Mouse (Mus musculus) forebrain, embryonic 11.5 days (tissue): ENCODE data around the gene Nkx1-2. TPM values are rescaled to one million over a fixed set of nuclear protein-coding genes. Genes with fewer than 3 reads are reported as not detected.
A peak's percentile ranks its signal among the peaks of the same experiment; 100 is the strongest.

Source experiments
- ATAC-seq: fragments of 200-750 bp; cut with Nextera tagmentation; replicated peaks from 2 replicates; pipeline ENCODE4 v1.8.0; 2017; ENCODE audit warnings: moderate TSS enrichment; ENCODE audit not compliant: low FRiP score
- DNase-seq: peaks from one replicate; pipeline ENCODE4 v3.0.0-alpha.2; 2017; ENCODE audit warnings: low spot score
- H3K27ac ChIP-seq: fragments of 300-500 bp; sonication (generic); 2 replicates; pipeline ENCODE4 v1.5.1; 2014; ENCODE audit warnings: low read depth, low read length
- H3K27me3 ChIP-seq: fragments of 300-500 bp; sonication (generic); 2 replicates; pipeline ENCODE4 v1.6.1; 2014; ENCODE audit warnings: mild to moderate bottlenecking, low read length, mixed read lengths; ENCODE audit not compliant: control insufficient read depth, insufficient read depth
- H3K36me3 ChIP-seq: fragments of 300-500 bp; sonication (generic); 2 replicates; pipeline ENCODE4 v1.6.1; 2014; ENCODE audit warnings: mild to moderate bottlenecking, low read length, moderate library complexity, mixed read lengths; ENCODE audit not compliant: control insufficient read depth, insufficient read depth
- H3K4me1 ChIP-seq: fragments of 300-500 bp; sonication (generic); replicated peaks from 2 replicates; pipeline ENCODE4 v1.6.1; 2014; ENCODE audit warnings: low read length, mixed read lengths; ENCODE audit not compliant: control insufficient read depth, insufficient read depth
- H3K4me2 ChIP-seq: fragments of 300-500 bp; sonication (generic); 2 replicates; pipeline ENCODE4 v1.6.1; 2014; ENCODE audit warnings: low read depth, mild to moderate bottlenecking, low read length, moderate library complexity, mixed read lengths; ENCODE audit not compliant: severe bottlenecking
- H3K4me3 ChIP-seq: fragments of 300-500 bp; sonication (generic); 2 replicates; pipeline ENCODE4 v1.5.1; 2014; ENCODE audit warnings: low read depth, low read length
- H3K9ac ChIP-seq: fragments of 300-500 bp; sonication (generic); 2 replicates; pipeline ENCODE4 v1.6.1; 2014; ENCODE audit warnings: low read length
- H3K9me3 ChIP-seq: fragments of 300-500 bp; sonication (generic); 2 replicates; pipeline ENCODE4 v1.6.1; 2016; ENCODE audit warnings: low read length, mixed read lengths; ENCODE audit not compliant: control insufficient read depth
- WGBS: fragments of 180-500 bp; shearing (Covaris S2); extraction: QIAGEN DNeasy Blood & Tissue Kit; methylation state at CpG from one replicate; pipeline ENCODE4 v1.1.7; 2014; 5-methylcytosine and 5-hydroxymethylcytosine counted together
- polyA plus RNA-seq: library from polyadenylated mRNA; unstranded; fragments of >200 nt; fragmentation: Nextera tagmentation; extraction: Ambion mirVana; gene quantifications from 2 replicates; pipeline ENCODE4 v1.2.1, GENCODE M21; 2014

Gene Nkx1-2
- polyA plus RNA-seq, result 0.36 TPM in 1 of 2 replicates, not detected in the other

GRCm38 (mm10) chr7:132599071-132599975, at the start of gene Nkx1-2:
Gene Nkx1-2 (minus strand): TSS chr7:132599637.
- no peaks in the 10 kb centered on the region for H3K36me3 ChIP-seq
- H3K27ac ChIP-seq, result no peak within 1 kb of the TSS
- H3K9ac ChIP-seq, result no peak within 1 kb of the TSS
- peaks cover 80% of the 10 kb centered on the region for H3K27me3 ChIP-seq
- peak within 1 kb of the TSS; percentile 73 for H3K4me2 ChIP-seq
- DNase-seq, result peak; percentile 71
- ATAC-seq, result no peak; the same call in 1 of the 2 replicates
- no peaks in the 10 kb centered on the region for H3K9me3 ChIP-seq
- peaks cover 9% of the 10 kb centered on the region; the same call in 1 of the 2 replicates for H3K4me1 ChIP-seq
- H3K4me3 ChIP-seq, result peak within 1 kb of the TSS; percentile 33
- WGBS, result under 1% methylated on average over 50 of the region's 52 CpGs

- WGBS, result 92% methylated on average over 1 of the region's 1 CpGs
Measured at GRCm38 (mm10) chr7:132646514-132646913, 47.1 kb upstream of the Nkx1-2 start.

GRCm38 (mm10) chr7:132644605-132645279, 45.3 kb upstream of the Nkx1-2 start:
- H3K9me3 ChIP-seq, result no peaks in the 10 kb centered on the region
- H3K4me2 ChIP-seq, result no peak overlapping the region
- WGBS, result 86% methylated on average over 11 of the region's 11 CpGs
- no peak overlapping the region for H3K27ac ChIP-seq
- H3K4me1 ChIP-seq, result no peaks in the 10 kb centered on the region
- ATAC-seq (no peak), DNase-seq (no peak)
- H3K9ac ChIP-seq, result no peak overlapping the region
- no peak overlapping the region for H3K4me3 ChIP-seq
- no peaks in the 10 kb centered on the region for H3K27me3 ChIP-seq
- no peaks in the 10 kb centered on the region for H3K36me3 ChIP-seq

More at GRCm38 (mm10) chr7:132646514-132646913, 47.1 kb upstream of the Nkx1-2 start:
- no peak overlapping the region for H3K4me3 ChIP-seq
- H3K36me3 ChIP-seq, result no peaks in the 10 kb centered on the region
- ATAC-seq (no peak), DNase-seq (no peak)
- H3K4me1 ChIP-seq, result no peaks in the 10 kb centered on the region
- H3K9ac ChIP-seq, result no peak overlapping the region
- no peak overlapping the region for H3K27ac ChIP-seq
- H3K4me2 ChIP-seq, result no peak overlapping the region
- no peaks in the 10 kb centered on the region for H3K27me3 ChIP-seq
- no peaks in the 10 kb centered on the region for H3K9me3 ChIP-seq

- DNase-seq (no peak), ATAC-seq (no peak)
- no peak overlapping the region for H3K4me2 ChIP-seq
- H3K9me3 ChIP-seq, result no peaks in the 10 kb centered on the region
- no peaks in the 10 kb centered on the region for H3K36me3 ChIP-seq
- no peak overlapping the region for H3K27ac ChIP-seq
- H3K9ac ChIP-seq, result no peak overlapping the region
- WGBS, result 68% methylated on average over 1 of the region's 1 CpGs
- H3K4me1 ChIP-seq, result no peaks in the 10 kb centered on the region
- no peak overlapping the region for H3K4me3 ChIP-seq
- 0 out of 2 replicates have a peak, but pooled peaks cover 2% of the 10 kb centered on the region for H3K27me3 ChIP-seq
Measured at GRCm38 (mm10) chr7:132641606-132642005, 42.2 kb upstream of the Nkx1-2 start.

- Histone ChIP-seq H3K27ac (no peak overlapping the region), H3K4me3 (no peak overlapping the region), H3K9ac (no peak overlapping the region), H3K27me3 (0 out of 2 replicates have a peak, but pooled peaks cover 2% of the 10 kb centered on the region), H3K4me1 (no peaks in the 10 kb centered on the region), H3K9me3 (no peaks in the 10 kb centered on the region), H3K4me2 (no peak overlapping the region), H3K36me3 (no peaks in the 10 kb centered on the region)
- WGBS, result 54% methylated on average over 9 of the region's 9 CpGs
- ATAC-seq (no peak), DNase-seq (no peak)
Measured at GRCm38 (mm10) chr7:132640946-132641345, 41.5 kb upstream of the Nkx1-2 start.

GRCm38 (mm10) chr7:132638446-132639087, 39.1 kb upstream of the Nkx1-2 start:
- no peaks in the 10 kb centered on the region for H3K36me3 ChIP-seq
- 0 out of 2 replicates have a peak, but pooled peaks have one; percentile 51 for ATAC-seq
- peak; percentile 65 for DNase-seq
- no peaks in the 10 kb centered on the region for H3K4me1 ChIP-seq
- no peak overlapping the region for H3K27ac ChIP-seq
- H3K9me3 ChIP-seq, result no peaks in the 10 kb centered on the region
- H3K9ac ChIP-seq, result no peak overlapping the region
- H3K27me3 ChIP-seq, result 0 out of 2 replicates have a peak, but pooled peaks cover 2% of the 10 kb centered on the region
- no peak overlapping the region for H3K4me3 ChIP-seq
- H3K4me2 ChIP-seq, result no peak overlapping the region
- 60% methylated on average over 12 of the region's 12 CpGs for WGBS

GRCm38 (mm10) chr7:132637292-132637691, 37.9 kb upstream of the Nkx1-2 start:
- Histone ChIP-seq H3K4me1 (no peaks in the 10 kb centered on the region), H3K4me3 (no peak overlapping the region), H3K27ac (no peak overlapping the region), H3K9me3 (no peaks in the 10 kb centered on the region), H3K27me3 (0 out of 2 replicates have a peak, but pooled peaks cover 2% of the 10 kb centered on the region), H3K36me3 (no peaks in the 10 kb centered on the region), H3K9ac (no peak overlapping the region), H3K4me2 (no peak overlapping the region)
- no peak for DNase-seq
- WGBS, result 65% methylated on average over 12 of the region's 12 CpGs
- ATAC-seq, result no peak

GRCm38 (mm10) chr7:132631313-132631712, 31.9 kb upstream of the Nkx1-2 start:
- WGBS, result 83% methylated on average over 11 of the region's 11 CpGs
- ATAC-seq, result no peak
- Histone ChIP-seq H3K4me3 (no peak overlapping the region), H3K4me2 (no peak overlapping the region), H3K27me3 (no peaks in the 10 kb centered on the region), H3K9ac (no peak overlapping the region), H3K9me3 (no peaks in the 10 kb centered on the region), H3K36me3 (no peaks in the 10 kb centered on the region), H3K27ac (no peak overlapping the region), H3K4me1 (no peaks in the 10 kb centered on the region)
- DNase-seq, result no peak
